Mouse (Mus musculus) intestine, embryonic 14.5 days (tissue): ENCODE results near the gene H2-Q7. TPM values are rescaled to one million over a fixed set of nuclear protein-coding genes. Genes with fewer than 3 reads are reported as not detected.
"Not testable (repeated sequence)": the region's sequence is repeated elsewhere in the genome, so short reads cannot be mapped to it uniquely, and the experiment has no call there.

ENCODE experiments used
- ATAC-seq: fragments of 200-750 bp; cut with Nextera tagmentation; replicated peaks from 2 replicates; pipeline ENCODE4 v1.8.0; 2017; ENCODE audit warnings: low read depth, moderate number of reproducible peaks, moderate TSS enrichment, moderate library complexity; ENCODE audit not compliant: low FRiP score, low TSS enrichment
- DNase-seq: peaks from one replicate; pipeline ENCODE4 v3.0.0-alpha.2; 2018; ENCODE audit warnings: low spot score
- H3K27ac ChIP-seq: fragments of 300-500 bp; sonication (generic); 2 replicates; pipeline ENCODE4 v1.5.1; 2014; ENCODE audit warnings: low read depth, mild to moderate bottlenecking, control low read depth
- H3K27me3 ChIP-seq: fragments of 300-500 bp; sonication (generic); replicated peaks from 2 replicates; pipeline ENCODE4 v1.6.1; 2014; ENCODE audit warnings: low read length, control low read depth; ENCODE audit not compliant: control insufficient read depth, insufficient read depth
- H3K36me3 ChIP-seq: fragments of 300-500 bp; sonication (generic); 2 replicates; pipeline ENCODE4 v1.6.1; 2014; ENCODE audit warnings: low read length, control low read depth; ENCODE audit not compliant: control insufficient read depth, insufficient read depth
- H3K4me1 ChIP-seq: fragments of 300-500 bp; sonication (generic); replicated peaks from 2 replicates; pipeline ENCODE4 v1.6.1; 2014; ENCODE audit warnings: low read length, control low read depth, mixed read lengths; ENCODE audit not compliant: control insufficient read depth, insufficient read depth
- H3K4me2 ChIP-seq: fragments of 300-500 bp; sonication (generic); 2 replicates; pipeline ENCODE4 v1.6.1; 2014; ENCODE audit warnings: low read length
- H3K4me3 ChIP-seq: fragments of 300-500 bp; sonication (generic); 2 replicates; pipeline ENCODE4 v1.5.1; 2014; ENCODE audit warnings: low read depth, low read length, control low read depth, mixed read lengths
- H3K9ac ChIP-seq: fragments of 300-500 bp; sonication (generic); 2 replicates; pipeline ENCODE4 v1.6.1; 2014; ENCODE audit warnings: mild to moderate bottlenecking, low read length
- H3K9me3 ChIP-seq: fragments of 300-500 bp; sonication (generic); 2 replicates; pipeline ENCODE4 v1.6.1; 2016; ENCODE audit warnings: low read length, control low read depth; ENCODE audit not compliant: control insufficient read depth
- WGBS: fragments of 180-500 bp; shearing (Covaris S2); extraction: QIAGEN DNeasy Blood & Tissue Kit; methylation state at CpG from one replicate; pipeline ENCODE4 v1.1.7; 2014; 5-methylcytosine and 5-hydroxymethylcytosine counted together
- polyA plus RNA-seq: library from polyadenylated mRNA; unstranded; fragments of >200 nt; fragmentation: Nextera tagmentation; extraction: Ambion mirVana; gene quantifications from 2 replicates; pipeline ENCODE4 v1.2.1, GENCODE M21; 2014

H2-Q7 gene
- polyA plus RNA-seq, 1 experiment from 2014 or later = 8.1 TPM

DNA sequence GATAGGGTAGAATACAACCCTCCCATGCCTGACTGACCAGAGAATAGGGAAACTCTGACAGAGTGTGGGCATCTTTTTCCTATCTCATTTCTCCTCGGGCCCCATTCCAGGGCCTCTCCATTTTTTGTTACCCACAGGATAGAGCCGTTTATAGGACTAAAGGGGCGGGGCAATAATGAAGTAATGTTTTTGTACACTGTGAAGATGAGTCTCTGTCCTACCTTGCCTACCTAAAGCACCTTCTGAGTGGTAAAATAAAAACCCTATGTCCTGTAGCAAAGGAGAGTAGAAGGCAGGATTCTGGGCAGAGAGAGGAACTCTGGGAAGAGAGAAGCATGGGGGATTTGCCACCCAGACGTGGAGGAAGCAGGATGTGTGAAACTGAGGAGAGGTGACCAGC, 19.4 kb upstream of the H2-Q7 start:
- not testable (repeated sequence) for H3K9ac ChIP-seq, H3K4me1 ChIP-seq, H3K36me3 ChIP-seq, DNase-seq, H3K27me3 ChIP-seq, H3K4me2 ChIP-seq, ATAC-seq, H3K4me3 ChIP-seq, H3K27ac ChIP-seq, H3K9me3 ChIP-seq
- 58% methylated on average over 4 of the region's 4 CpGs for WGBS

DNA sequence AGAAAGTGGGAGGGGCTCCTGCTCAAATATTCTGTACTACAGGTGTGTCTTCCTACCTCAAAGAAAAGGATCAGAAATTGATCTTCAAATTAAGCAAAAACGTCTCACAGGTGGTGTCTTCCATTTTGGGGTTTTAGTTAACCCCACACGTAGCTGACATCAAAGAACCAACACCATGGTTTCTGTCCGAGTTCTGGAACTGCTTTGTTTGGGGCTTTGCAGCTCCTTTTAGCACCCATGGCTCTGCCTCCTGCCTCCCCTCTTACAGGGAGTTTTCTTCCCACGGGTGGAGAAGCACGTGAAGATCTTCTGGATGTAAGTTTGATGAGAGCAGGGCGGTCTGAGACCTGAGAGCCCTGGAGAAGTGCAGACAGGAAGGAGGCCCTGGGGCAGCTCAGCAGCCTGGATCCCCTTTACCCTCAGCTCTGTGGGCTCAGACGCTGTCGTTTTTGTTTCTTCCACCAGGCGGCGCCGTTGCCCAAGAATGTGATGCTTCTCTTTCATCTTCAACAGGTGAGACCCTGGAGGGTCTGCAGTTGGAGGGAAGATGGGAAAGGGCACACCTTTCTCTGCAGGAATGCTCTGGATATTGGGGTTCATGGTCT, 18.6 kb upstream of the H2-Q7 start:
- H3K27me3 ChIP-seq, H3K4me1 ChIP-seq, H3K27ac ChIP-seq, H3K4me3 ChIP-seq, H3K9ac ChIP-seq, ATAC-seq, H3K4me2 ChIP-seq, H3K9me3 ChIP-seq, H3K36me3 ChIP-seq: not testable (repeated sequence)
- WGBS = 15% methylated on average over 11 of the region's 11 CpGs
- peak; percentile 83 for DNase-seq

DNA sequence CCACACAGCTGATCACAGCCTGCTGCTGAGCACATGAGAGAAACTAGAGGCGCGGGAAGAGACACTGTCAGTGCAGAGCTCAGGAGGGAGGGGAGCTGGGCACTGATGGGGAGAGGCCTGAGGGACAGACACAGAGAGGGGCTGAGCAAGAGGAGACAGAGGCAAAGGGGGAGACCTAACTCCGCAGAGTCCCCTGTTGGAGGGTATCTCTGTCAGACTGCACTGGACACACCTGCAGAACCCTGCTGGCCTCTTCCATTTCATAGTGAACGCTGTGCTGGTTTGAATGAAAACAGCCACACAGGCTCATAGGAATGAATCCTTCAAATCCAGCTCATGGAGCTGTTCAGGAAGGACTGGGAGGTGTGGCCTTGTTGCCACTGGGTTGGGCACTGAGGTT, 17.6 kb upstream of the H2-Q7 start:
- H3K9me3 ChIP-seq, H3K9ac ChIP-seq, ATAC-seq, H3K4me1 ChIP-seq, DNase-seq, H3K4me3 ChIP-seq, H3K4me2 ChIP-seq, H3K27me3 ChIP-seq, H3K27ac ChIP-seq, H3K36me3 ChIP-seq: not testable (repeated sequence)
- 82% methylated on average over 4 of the region's 4 CpGs for WGBS

DNA sequence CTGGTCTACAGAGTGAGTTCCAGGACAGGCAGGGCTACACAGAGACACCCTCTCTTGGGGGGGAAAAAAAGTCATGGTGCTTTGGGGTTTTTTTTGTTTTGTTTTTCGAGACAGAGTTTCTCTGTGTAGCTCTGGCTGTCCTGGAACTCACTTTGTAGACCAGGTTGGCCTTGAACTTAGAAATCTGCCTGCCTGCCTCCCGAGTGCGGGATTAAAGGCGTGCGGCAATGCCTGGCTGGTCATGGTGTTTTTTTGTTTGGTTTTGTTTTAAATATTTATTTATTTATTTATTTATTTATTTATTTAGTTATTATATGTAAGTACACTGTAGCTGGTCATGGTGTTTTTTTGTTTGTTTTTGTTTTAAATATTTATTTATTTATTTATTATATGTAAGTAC, 16.6 kb upstream of the H2-Q7 start:
- not testable (repeated sequence) for DNase-seq, H3K9ac ChIP-seq, H3K4me2 ChIP-seq, H3K9me3 ChIP-seq, H3K36me3 ChIP-seq, H3K4me3 ChIP-seq, H3K4me1 ChIP-seq, ATAC-seq, H3K27ac ChIP-seq, H3K27me3 ChIP-seq
- 89% methylated on average over 5 of the region's 5 CpGs for WGBS

DNA sequence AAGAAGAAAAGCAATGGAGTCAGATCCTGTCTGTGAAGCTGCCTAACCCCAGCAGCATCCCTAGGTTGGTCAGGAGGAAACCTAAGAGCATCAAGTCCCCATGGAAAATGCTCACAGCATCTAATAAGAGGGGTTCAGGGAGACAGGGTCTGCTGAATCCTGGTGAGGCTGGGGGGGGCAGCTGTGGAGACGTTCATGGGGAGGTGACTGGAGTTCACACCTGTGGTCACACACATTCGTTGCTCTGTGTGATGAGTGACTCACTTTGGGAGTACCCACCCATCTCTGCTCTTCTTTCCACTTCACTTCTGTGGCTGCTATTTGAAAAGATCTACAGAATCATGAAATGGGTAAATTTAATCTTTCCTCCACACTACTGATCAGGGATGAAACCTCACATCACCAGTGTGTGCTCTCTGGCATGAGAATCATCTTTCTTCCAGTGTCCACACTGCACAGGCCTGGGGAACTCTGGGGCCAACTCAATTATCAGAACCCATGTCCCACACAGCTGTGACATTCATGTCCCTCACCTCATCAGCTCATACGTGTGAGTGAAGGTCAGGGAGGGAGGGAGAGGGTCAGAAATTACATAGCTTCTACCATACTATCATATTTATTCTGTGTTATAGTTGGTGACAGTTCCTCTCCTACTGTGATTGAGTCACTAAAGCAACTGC, 15.7 kb upstream of the H2-Q7 start:
- H3K36me3 ChIP-seq, H3K4me2 ChIP-seq, H3K9ac ChIP-seq, H3K27ac ChIP-seq, H3K4me1 ChIP-seq, H3K27me3 ChIP-seq, ATAC-seq, H3K9me3 ChIP-seq, H3K4me3 ChIP-seq, DNase-seq: not testable (repeated sequence)
- WGBS = 71% methylated on average over 3 of the region's 3 CpGs

DNA sequence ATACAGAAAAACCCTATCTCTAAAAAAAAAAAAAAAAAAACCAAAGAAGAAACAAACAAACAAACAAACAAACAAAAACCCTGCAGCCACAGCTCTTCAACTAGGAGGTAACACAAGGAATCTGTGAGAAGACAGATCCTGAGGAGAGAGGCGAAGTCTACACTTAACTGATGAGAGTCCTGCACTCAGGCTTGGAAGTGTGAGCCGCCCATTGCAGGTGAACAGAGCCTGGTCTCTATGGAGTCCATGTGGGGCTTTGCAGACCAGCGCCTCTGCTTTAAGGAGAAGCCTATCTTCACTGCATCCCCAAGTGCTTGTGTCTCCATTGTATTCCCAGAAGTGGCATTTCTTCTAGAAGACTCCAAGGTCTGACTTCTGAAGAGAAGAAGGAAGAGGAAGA, 14.8 kb upstream of the H2-Q7 start:
- H3K9ac ChIP-seq, H3K36me3 ChIP-seq, H3K4me2 ChIP-seq, H3K4me3 ChIP-seq, H3K9me3 ChIP-seq, ATAC-seq, H3K27me3 ChIP-seq, DNase-seq, H3K27ac ChIP-seq, H3K4me1 ChIP-seq: not testable (repeated sequence)
- 82% methylated on average over 3 of the region's 3 CpGs for WGBS

DNA sequence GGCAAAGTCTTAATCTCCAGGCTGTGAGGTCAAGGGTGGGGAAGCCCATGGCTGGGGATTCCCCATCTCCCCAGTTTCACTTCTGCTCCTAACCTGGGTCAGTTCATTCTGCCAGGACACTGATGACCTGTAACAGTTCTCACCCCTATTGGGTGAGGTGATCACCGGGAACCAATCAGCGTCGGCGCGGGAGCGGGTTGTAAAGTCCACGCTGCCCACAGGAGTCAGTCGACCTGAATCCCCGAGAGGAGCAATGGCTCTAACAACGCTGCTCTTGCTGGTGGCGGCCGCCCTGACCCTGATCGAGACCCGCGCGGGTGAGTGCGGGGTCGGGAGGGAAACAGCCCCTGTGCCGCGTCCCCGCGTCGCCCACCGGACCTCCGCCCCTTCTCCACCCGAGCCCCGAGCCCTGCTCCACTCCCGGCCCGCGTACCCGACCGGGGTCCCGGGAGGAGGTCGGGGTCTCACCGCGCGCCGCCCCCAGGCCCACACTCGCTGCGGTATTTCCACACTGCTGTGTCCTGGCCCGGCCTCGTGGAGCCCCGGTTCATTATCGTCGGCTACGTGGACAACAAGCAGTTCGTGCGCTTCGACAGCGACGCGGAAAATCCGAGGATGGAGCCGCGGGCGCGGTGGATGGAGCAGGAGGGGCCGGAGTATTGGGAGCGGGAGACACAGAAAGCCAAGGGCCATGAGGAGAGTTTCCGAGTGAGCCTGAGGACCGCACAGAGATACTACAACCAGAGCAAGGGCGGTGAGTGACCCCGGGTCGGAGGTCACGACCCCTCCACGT, 14.1 kb upstream of the H2-Q7 start, which contains the start of gene H2-Q6:
Gene H2-Q6 (plus strand): TSS at position 227 of the 793 bp plus-strand sequence.
- ATAC-seq = peak; percentile 68
- H3K27me3 ChIP-seq, H3K27ac ChIP-seq, H3K9ac ChIP-seq, H3K9me3 ChIP-seq, H3K4me1 ChIP-seq, H3K36me3 ChIP-seq: not testable (repeated sequence)
- Histone ChIP-seq H3K4me2 (peak within 1 kb of the TSS; percentile 61), H3K4me3 (peak within 1 kb of the TSS; percentile 33)
- peak; percentile 70 for DNase-seq
- 3% methylated on average over 53 of the region's 66 CpGs for WGBS

DNA sequence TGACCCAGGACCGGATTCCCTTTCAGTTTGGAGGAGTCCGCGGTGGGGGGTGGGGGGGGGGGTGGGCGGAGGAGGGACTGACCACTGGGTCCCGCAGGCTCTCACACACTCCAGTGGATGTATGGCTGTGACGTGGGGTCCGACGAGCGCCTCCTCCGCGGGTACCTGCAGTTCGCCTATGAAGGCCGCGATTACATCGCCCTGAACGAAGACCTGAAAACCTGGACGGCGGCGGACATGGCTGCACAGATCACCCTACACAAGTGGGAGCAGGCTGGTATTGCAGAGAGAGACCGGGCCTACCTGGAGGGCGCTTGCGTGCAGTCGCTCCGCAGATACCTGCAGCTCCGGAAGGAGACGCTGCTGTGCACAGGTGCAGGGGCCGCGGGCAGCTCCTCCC, 13.5 kb upstream of the H2-Q7 start:
- 13% methylated on average over 28 of the region's 28 CpGs for WGBS
- peak overlapping the region; percentile 61 for H3K4me2 ChIP-seq
- not testable (repeated sequence) for H3K4me3 ChIP-seq, H3K36me3 ChIP-seq, H3K27me3 ChIP-seq, H3K4me1 ChIP-seq, H3K9me3 ChIP-seq, H3K9ac ChIP-seq, H3K27ac ChIP-seq
- peak; percentile 67 for DNase-seq
- 0 out of 2 replicates have a peak, but pooled peaks have one; percentile 17 for ATAC-seq
